Mouse (Mus musculus): ENCODE measurements around the gene Cdk15. TPM values are rescaled to one million over a fixed set of nuclear protein-coding genes. Genes with fewer than 3 reads are reported as not detected.

Gene Cdk15
- total and polyA plus RNA-seq, 2 experiments: not detected

- H3K4me1 ChIP-seq (ENCODE audit: control insufficient read depth, insufficient read depth, low read length): no peaks in the 10 kb centered on the region
- DNase-seq (ENCODE audit: extremely low read depth, low read depth, low spot score): no peak
- no peaks in the 10 kb centered on the region for H3K36me3 ChIP-seq (ENCODE audit: control insufficient read depth, insufficient read depth, low read length)
- H3K27me3 ChIP-seq (ENCODE audit: control insufficient read depth, insufficient read depth, low read length): no peaks in the 10 kb centered on the region
- 64% methylated on average over 16 of the region's 16 CpGs for WGBS
- H3K27ac ChIP-seq (replicated peaks; ENCODE audit: insufficient read depth, low read depth, low read length): no peak overlapping the region
- no peak for TF ChIP-seq POLR2A (IDR thresholded peaks at IDR 0.05; ENCODE audit: extremely low read depth, insufficient read depth, low read length)
- no peak for TF ChIP-seq CTCF (IDR thresholded peaks at IDR 0.05; ENCODE audit: low read depth, low read length)
- no peak overlapping the region for H3K9ac ChIP-seq (ENCODE audit: low read depth, low read length)
- no peak overlapping the region for H3K4me3 ChIP-seq (ENCODE audit: insufficient read depth, low read depth, low read length)
- H3K79me2 ChIP-seq (ENCODE audit: control insufficient read depth, insufficient read depth, low read length): no peaks in the 10 kb centered on the region
Measured at GRCm38 (mm10) chr1:59340814-59341588, 84.3 kb downstream of the Cdk15 start.

DNA sequence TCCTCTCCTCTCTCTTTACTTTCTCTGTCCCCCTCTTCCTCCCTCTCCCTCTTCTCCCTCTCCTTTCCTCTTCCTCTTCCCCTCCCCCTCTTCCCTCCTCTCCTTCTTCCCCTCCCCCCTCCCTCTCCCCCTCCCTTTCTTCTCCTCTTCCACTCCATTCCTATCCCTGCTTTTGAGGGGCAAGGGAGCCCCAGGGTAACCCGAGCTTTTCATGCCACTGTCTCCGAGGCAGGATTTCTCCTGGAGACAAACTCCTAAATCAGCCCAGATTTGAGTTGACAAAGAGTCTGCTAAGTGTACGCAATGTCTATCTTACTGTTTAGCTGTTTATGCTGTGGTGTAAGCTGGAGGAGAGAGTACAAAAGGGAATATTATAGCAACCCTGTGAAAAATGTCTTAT, 85.0 kb downstream of the Cdk15 start:
- no peak overlapping the region for H3K9ac ChIP-seq (ENCODE audit: low read depth, low read length)
- H3K4me1 ChIP-seq (ENCODE audit: control insufficient read depth, insufficient read depth, low read length): no peaks in the 10 kb centered on the region
- TF ChIP-seq POLR2A (IDR thresholded peaks at IDR 0.05; ENCODE audit: extremely low read depth, insufficient read depth, low read length) (no peak), CTCF (IDR thresholded peaks at IDR 0.05; ENCODE audit: low read depth, low read length) (no peak)
- no peak overlapping the region for H3K27ac ChIP-seq (replicated peaks; ENCODE audit: insufficient read depth, low read depth, low read length)
- H3K79me2 ChIP-seq (ENCODE audit: control insufficient read depth, insufficient read depth, low read length): no peaks in the 10 kb centered on the region
- no peak overlapping the region for H3K4me3 ChIP-seq (ENCODE audit: insufficient read depth, low read depth, low read length)
- WGBS: 84% methylated on average over 3 of the region's 3 CpGs
- no peaks in the 10 kb centered on the region for H3K36me3 ChIP-seq (ENCODE audit: control insufficient read depth, insufficient read depth, low read length)
- no peak for DNase-seq (ENCODE audit: extremely low read depth, low read depth, low spot score)
- H3K27me3 ChIP-seq (ENCODE audit: control insufficient read depth, insufficient read depth, low read length): no peaks in the 10 kb centered on the region

- H3K9ac ChIP-seq (ENCODE audit: low read depth, low read length): no peak overlapping the region
- H3K27ac ChIP-seq (replicated peaks; ENCODE audit: insufficient read depth, low read depth, low read length): no peak overlapping the region
- TF ChIP-seq POLR2A (IDR thresholded peaks at IDR 0.05; ENCODE audit: extremely low read depth, insufficient read depth, low read length): no peak
- no peak for TF ChIP-seq CTCF (IDR thresholded peaks at IDR 0.05; ENCODE audit: low read depth, low read length)
- no peaks in the 10 kb centered on the region for H3K36me3 ChIP-seq (ENCODE audit: control insufficient read depth, insufficient read depth, low read length)
- no peak overlapping the region for H3K4me3 ChIP-seq (ENCODE audit: insufficient read depth, low read depth, low read length)
- DNase-seq (ENCODE audit: extremely low read depth, low read depth, low spot score): no peak
- H3K27me3 ChIP-seq (ENCODE audit: control insufficient read depth, insufficient read depth, low read length): no peaks in the 10 kb centered on the region
- H3K4me1 ChIP-seq (ENCODE audit: control insufficient read depth, insufficient read depth, low read length): no peaks in the 10 kb centered on the region
- no peaks in the 10 kb centered on the region for H3K79me2 ChIP-seq (ENCODE audit: control insufficient read depth, insufficient read depth, low read length)
- WGBS: 92% methylated on average over 6 of the region's 6 CpGs
Measured at GRCm38 (mm10) chr1:59342146-59342545, 85.4 kb downstream of the Cdk15 start.

GRCm38 (mm10) chr1:59352706-59353105, 96.0 kb downstream of the Cdk15 start:
- 86% methylated on average over 4 of the region's 4 CpGs for WGBS
- no peak overlapping the region for H3K4me3 ChIP-seq (ENCODE audit: insufficient read depth, low read depth, low read length)
- no peak for DNase-seq (ENCODE audit: extremely low read depth, low read depth, low spot score)
- TF ChIP-seq CTCF (IDR thresholded peaks at IDR 0.05; ENCODE audit: low read depth, low read length): no peak
- no peaks in the 10 kb centered on the region for H3K36me3 ChIP-seq (ENCODE audit: control insufficient read depth, insufficient read depth, low read length)
- H3K4me1 ChIP-seq (ENCODE audit: control insufficient read depth, insufficient read depth, low read length): no peaks in the 10 kb centered on the region; the same call in 1 of the 2 replicates
- H3K27me3 ChIP-seq (ENCODE audit: control insufficient read depth, insufficient read depth, low read length): no peaks in the 10 kb centered on the region
- no peak overlapping the region for H3K9ac ChIP-seq (ENCODE audit: low read depth, low read length)
- no peak overlapping the region for H3K27ac ChIP-seq (replicated peaks; ENCODE audit: insufficient read depth, low read depth, low read length)
- no peaks in the 10 kb centered on the region for H3K79me2 ChIP-seq (ENCODE audit: control insufficient read depth, insufficient read depth, low read length)

GRCm38 (mm10) chr1:59355440-59355839, 98.7 kb downstream of the Cdk15 start:
- WGBS: 89% methylated on average over 9 of the region's 9 CpGs
- no peaks in the 10 kb centered on the region for H3K36me3 ChIP-seq (ENCODE audit: control insufficient read depth, insufficient read depth, low read length)
- H3K4me1 ChIP-seq (ENCODE audit: control insufficient read depth, insufficient read depth, low read length): no peaks in the 10 kb centered on the region; the same call in 1 of the 2 replicates
- DNase-seq (ENCODE audit: extremely low read depth, low read depth, low spot score): no peak
- H3K27me3 ChIP-seq (ENCODE audit: control insufficient read depth, insufficient read depth, low read length): no peaks in the 10 kb centered on the region
- H3K27ac ChIP-seq (replicated peaks; ENCODE audit: insufficient read depth, low read depth, low read length): no peak overlapping the region
- no peak overlapping the region for H3K4me3 ChIP-seq (ENCODE audit: insufficient read depth, low read depth, low read length)
- no peak overlapping the region for H3K9ac ChIP-seq (ENCODE audit: low read depth, low read length)
- TF ChIP-seq CTCF (IDR thresholded peaks at IDR 0.05; ENCODE audit: low read depth, low read length): no peak
- no peak for TF ChIP-seq POLR2A (IDR thresholded peaks at IDR 0.05; ENCODE audit: extremely low read depth, insufficient read depth, low read length)
- H3K79me2 ChIP-seq (ENCODE audit: control insufficient read depth, insufficient read depth, low read length): no peaks in the 10 kb centered on the region

DNA sequence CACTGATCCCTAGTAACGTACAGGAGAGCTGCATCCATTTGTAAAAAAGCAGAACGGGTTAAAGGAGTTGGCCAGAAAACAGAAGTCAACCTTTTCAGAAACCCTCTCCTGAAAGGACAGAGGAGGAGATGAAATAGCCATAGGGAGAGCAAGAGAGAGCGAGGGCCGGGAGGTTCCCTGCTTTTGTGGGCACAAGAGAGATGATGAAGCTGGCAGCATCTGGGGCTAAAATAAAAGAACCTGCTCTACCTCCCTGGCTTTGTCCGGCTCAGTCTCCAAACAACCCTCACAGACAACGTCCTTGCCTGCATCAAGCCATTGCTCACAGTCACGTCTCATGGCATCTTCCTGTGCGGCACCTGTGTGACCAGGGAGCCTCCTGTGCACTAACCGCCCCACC, 102.4 kb downstream of the Cdk15 start:
- Histone ChIP-seq H3K4me3 (ENCODE audit: insufficient read depth, low read depth, low read length) (no peak overlapping the region), H3K27ac (replicated peaks; ENCODE audit: insufficient read depth, low read depth, low read length) (no peak overlapping the region), H3K36me3 (ENCODE audit: control insufficient read depth, insufficient read depth, low read length) (no peaks in the 10 kb centered on the region), H3K9ac (ENCODE audit: low read depth, low read length) (no peak overlapping the region), H3K27me3 (ENCODE audit: control insufficient read depth, insufficient read depth, low read length) (no peaks in the 10 kb centered on the region), H3K4me1 (ENCODE audit: control insufficient read depth, insufficient read depth, low read length) (peaks cover 2% of the 10 kb centered on the region; the same call in 1 of the 2 replicates), H3K79me2 (ENCODE audit: control insufficient read depth, insufficient read depth, low read length) (no peaks in the 10 kb centered on the region)
- TF ChIP-seq CTCF (IDR thresholded peaks at IDR 0.05; ENCODE audit: low read depth, low read length) (no peak), POLR2A (IDR thresholded peaks at IDR 0.05; ENCODE audit: extremely low read depth, insufficient read depth, low read length) (no peak)
- 91% methylated on average over 9 of the region's 9 CpGs for WGBS
- DNase-seq (ENCODE audit: extremely low read depth, low read depth, low spot score): no peak
